Mouse (Mus musculus) cerebellum, adult 11 months (tissue): ENCODE results near the gene Abcc1.
A peak's percentile ranks its signal among the peaks of the same experiment; 100 is the strongest.

Experiments used
- DNase-seq: peaks from one replicate; pipeline ENCODE4 v3.0.0; 2022

Abcc1 gene

GRCm38 (mm10) chr16:14377321-14377720 lies 16.0 kb downstream of the Abcc1 start:
- DNase-seq, result peak; percentile 27

GRCm38 (mm10) chr16:14378654-14379053 lies 17.3 kb downstream of the Abcc1 start:
- no peak for DNase-seq

DNA sequence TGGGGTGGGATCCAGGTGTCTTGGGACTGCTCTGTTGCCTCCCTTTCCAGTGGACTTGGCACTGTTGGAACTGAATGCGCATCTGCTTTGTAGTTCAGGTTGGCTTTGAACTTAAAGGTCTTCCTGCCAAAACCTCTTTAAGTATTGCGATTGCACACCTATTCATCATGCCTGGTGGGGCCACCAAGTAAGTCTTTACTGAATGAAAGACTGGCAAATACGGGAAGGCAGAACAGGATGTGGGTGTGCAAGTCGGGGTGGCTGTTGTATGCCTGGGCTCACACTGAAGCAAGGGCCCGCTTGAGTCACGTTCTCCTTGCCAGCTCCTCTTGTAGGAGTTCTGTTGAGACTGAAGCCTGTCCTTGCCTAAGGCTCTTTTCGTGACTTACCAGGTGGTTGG lies 18.5 kb downstream of the Abcc1 start:
- DNase-seq, result no peak

DNA sequence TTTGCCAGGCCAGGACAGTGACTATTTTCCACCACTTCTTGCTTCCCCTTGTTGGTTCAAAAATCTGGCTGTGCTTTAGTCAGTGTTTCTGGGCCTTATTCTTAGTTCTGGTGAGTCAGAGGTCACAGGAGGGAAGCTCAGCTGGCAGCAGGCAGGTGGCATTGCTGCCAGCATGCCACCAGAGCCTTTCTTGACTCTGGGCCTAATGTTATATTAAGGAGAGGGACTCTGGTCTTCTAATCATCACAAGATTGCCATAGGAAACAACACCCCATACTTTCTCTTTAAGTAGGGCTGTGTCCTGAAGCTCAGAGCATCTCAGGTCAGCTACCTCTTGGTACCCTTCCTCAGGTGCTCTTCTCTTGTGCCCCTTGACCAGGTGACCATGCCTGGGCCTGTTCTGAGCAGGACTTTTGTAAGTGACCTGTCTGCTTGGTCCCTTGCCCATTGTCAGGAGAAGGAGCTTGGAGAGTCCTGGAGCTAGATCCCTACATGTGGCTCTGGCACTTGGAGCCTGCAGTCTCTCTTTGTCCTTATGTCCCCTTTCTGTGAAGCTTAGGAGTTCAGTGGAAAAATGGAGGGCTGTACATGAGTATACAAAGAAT lies 19.8 kb downstream of the Abcc1 start:
- DNase-seq, result no peak

DNA sequence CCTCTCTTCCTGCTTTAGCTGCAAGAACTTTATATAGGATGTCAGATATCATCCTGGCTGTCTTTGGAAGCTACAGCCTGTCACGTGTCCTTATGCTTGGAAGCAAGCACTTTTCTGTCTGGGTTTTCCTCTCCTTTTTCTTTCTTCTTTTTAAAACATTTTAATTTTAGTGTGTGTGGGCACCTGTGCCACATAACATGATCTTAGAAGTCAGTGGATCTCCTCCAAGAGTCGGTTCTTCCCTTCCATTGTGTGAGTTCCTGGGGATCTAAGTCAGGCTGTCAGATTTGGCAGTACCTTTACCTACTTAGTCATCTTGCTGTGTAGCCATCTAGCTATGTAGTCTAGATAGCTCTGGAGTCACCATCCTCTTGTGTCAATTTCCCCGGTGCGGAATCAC lies 37.9 kb downstream of the Abcc1 start:
- no peak for DNase-seq

- no peak for DNase-seq
Observed at GRCm38 (mm10) chr16:14403507-14403906, 42.1 kb downstream of the Abcc1 start.

DNA sequence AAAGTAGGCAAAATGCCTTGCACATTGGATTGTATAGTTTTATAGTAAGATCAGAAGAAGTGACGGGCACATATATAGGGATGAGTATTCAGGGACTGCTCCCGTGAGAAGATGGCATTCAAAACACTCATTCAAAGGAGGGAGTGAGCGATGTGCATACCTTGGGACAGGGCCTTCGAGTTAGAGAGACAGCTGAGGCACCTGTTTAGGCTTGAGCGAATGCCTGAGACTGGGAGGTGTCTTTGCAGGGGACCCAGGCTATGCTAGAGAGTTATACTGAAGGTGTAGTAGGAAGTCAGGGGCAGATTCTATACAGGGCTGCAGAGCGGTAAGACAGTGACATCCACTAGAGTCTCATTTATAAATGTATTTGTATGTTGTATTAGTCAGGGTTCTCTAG lies 44.3 kb downstream of the Abcc1 start:
- no peak for DNase-seq

GRCm38 (mm10) chr16:14409124-14409523 lies 47.8 kb downstream of the Abcc1 start:
- no peak for DNase-seq

GRCm38 (mm10) chr16:14409776-14410175 lies 48.4 kb downstream of the Abcc1 start:
- no peak for DNase-seq

GRCm38 (mm10) chr16:14410611-14411010 lies 49.3 kb downstream of the Abcc1 start:
- no peak for DNase-seq

- DNase-seq, result no peak
Observed at GRCm38 (mm10) chr16:14411156-14411555, 49.8 kb downstream of the Abcc1 start.

DNA sequence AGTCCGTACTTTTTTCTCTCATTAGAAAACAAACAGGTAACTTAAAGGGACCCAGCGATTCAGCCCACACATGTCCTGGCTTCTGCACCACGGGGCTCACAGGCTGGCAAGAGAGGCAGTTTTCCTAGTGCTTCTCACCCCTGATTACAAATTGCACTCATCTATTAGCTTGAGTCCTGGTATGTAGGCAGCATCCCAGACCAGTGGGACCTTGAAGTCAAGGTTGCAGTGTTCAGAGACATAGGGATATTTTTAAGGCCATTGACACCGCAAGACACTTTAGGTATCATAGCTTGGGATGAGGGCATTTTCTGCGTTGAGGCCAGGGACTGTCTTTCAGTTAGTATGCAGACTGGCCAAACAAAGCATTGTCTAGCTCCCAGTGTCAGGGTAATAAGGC lies 51.2 kb downstream of the Abcc1 start:
- DNase-seq, result no peak

GRCm38 (mm10) chr16:14415206-14415605 lies 53.8 kb downstream of the Abcc1 start:
- no peak for DNase-seq

DNA sequence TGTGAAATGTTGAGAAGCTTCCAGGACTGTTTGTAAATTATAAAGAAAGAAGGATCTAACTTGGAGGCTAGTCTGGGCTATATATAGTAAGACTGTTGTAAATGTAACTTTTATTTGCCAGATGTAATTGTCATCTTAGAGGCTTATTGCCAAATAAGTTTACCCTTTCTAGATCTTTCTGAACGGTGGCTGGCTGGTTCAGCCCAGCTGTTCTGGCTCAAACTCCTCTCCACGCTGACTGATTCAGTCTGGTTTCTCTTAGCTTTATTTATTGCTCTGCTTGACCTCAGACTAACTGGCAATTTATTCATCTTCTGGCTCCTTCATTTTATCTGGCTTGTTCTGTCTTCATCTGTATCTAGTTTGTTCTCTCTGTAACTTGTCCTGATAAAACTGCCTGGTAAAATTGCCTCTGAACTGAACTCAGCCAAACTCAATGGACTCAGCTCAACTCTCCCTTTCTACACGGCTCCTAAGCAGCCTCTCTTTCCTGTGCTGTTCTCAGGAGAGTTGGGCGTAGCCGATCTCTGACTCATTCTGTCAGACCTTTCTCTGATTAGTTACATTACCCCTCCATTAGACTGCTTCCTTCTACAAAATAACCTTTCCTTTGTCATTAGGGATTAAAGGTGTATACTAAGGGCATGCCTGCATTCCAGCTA lies 55.7 kb downstream of the Abcc1 start:
- no peak for DNase-seq

GRCm38 (mm10) chr16:14420496-14421132 lies 59.3 kb downstream of the Abcc1 start:
- DNase-seq, result no peak

GRCm38 (mm10) chr16:14422081-14422480 lies 60.7 kb downstream of the Abcc1 start:
- no peak for DNase-seq

DNA sequence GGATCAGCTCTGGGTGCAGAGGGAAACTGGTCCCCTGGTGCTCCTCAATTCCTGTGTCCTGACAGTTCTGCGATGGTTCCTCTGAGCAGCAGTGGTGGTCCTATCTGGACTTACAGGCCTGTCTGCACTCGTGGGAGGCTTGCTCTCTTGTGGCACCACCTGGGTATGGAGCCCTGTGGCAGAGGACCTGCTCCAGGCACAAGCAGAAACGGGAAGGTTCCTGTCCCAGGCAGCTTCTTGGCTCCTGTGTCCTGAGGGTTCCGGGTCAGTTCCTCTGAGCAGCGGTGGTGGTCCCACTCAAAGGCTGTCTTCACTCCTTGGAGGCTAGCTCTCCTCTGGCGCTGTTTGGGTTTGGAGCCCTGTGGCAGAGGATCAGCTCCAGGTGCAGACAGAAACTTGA lies 68.0 kb downstream of the Abcc1 start:
- no peak for DNase-seq

DNA sequence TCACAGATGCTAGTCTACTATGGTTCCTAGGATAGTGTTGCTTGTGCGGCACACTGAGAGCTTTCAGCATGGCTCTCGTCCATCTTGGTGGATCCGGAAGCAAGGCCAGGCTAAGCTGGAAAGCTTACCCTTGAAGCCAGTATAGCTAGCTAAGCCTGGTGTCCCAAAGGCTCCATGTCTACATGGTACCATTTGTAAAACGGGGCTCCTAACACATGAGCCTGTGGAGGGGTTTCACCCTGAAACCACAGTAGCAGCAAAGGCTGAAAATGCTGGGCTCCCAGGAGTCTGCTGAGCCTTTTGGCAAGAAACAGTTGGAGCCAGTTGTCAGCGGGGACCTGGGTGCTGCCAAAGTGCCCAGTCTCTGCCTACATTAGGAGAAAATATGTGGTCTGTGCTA lies 71.6 kb downstream of the Abcc1 start:
- DNase-seq, result no peak

GRCm38 (mm10) chr16:14435526-14435925 lies 74.2 kb downstream of the Abcc1 start:
- no peak for DNase-seq

DNA sequence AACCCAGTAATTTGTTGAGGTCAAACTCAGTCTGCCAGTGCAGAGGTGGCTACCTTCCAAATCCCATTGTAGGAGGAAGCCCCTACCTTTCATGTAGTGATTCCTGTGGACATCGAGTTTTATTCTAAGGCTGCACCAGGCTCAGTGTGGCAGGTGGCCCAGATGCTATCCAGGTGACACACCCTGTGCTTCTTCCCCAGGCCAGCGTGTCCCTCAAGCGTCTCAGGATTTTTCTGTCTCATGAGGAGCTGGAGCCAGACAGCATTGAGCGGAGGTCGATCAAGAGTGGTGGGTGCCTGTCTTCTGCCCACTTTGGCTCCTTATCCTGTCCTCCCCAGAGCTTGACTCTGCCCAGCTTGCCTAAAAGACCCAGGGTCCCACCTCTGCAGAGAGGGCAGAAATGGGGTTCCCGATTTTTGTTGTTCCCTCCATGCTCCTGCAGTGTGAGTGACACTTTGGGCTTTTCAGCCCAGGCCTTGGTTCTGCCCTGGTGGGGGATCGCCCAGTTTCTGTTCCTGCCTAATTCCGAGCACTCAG lies 76.2 kb downstream of the Abcc1 start:
- DNase-seq, result no peak

- no peak for DNase-seq
Observed at GRCm38 (mm10) chr16:14438561-14438960, 77.2 kb downstream of the Abcc1 start.

- no peak for DNase-seq
Observed at GRCm38 (mm10) chr16:14439081-14439480, 77.7 kb downstream of the Abcc1 start.

- DNase-seq, result no peak
Observed at GRCm38 (mm10) chr16:14439801-14440614, 78.7 kb downstream of the Abcc1 start.
